ENCODE assay signal across 8 mouse cellular contexts in the genomic region with DNA sequence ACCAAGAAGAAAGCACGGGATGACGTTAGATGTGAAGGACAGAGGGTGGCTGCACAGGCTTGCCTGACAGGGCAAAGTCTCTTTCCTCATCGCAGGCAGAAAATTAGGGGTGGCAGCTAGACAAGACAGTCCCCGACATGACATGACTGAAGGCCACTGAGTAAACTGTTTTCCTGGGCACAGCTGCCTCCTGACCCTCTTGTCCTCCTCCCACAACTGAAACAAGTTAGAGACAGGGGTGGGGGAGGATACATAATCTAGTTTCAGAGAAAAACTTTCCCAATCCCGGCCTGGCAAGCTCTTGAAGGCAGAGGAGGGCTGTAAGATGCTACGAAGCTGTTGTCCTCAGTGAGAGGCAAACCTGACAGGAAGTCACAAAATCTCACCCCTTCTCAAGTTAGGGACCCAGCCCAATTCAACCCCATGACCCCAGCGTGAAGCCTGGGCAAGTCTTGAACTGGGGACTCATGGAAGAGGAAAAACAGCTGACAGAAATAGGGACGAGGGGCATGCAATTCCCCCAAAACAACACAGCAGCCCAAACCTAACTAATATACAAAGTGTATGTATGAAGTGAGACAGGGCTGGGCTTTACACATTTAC. TPM values are rescaled to one million over a fixed set of nuclear protein-coding genes. Genes with fewer than 3 reads are reported as not detected.
DNase-seq lines count a peak whose midpoint lies in the region; ATAC-seq and TF ChIP-seq lines count a peak whose summit lies in the region.

No protein-coding gene starts in this region.

- peak overlapping the region; percentile 86 for H3K4me2 ChIP-seq in kidney, embryonic 15.5 days
- H3K4me2 ChIP-seq in neural tube, embryonic 12.5 days (replicated peaks), result peak overlapping the region; percentile 76

- H3K4me3 ChIP-seq in kidney, embryonic 15.5 days (replicated peaks), result peak overlapping the region; percentile 59
- H3K4me3 ChIP-seq in embryonic fibroblast, embryonic 13.5 days (ENCODE audit: insufficient read depth, low read length), result peak overlapping the region; percentile 81
- peak overlapping the region; percentile 89 for H3K4me3 ChIP-seq in limb, embryonic 10.5 days
- peak overlapping the region; percentile 82 for H3K4me3 ChIP-seq in neural tube, embryonic 12.5 days

- no peak for ATAC-seq in kidney, embryonic 15.5 days (replicated peaks; ENCODE audit: low FRiP score)
- ATAC-seq in neural tube, embryonic 12.5 days (ENCODE audit: low FRiP score, low read depth), result no peak
- ATAC-seq in frontal cortex, adult (ENCODE audit: low TSS enrichment), result no peak

- peak overlapping the region; percentile 90 for H3K27ac ChIP-seq in kidney, embryonic 15.5 days
- peak overlapping the region; percentile 97 for H3K27ac ChIP-seq in embryonic fibroblast, embryonic 13.5 days (ENCODE audit: insufficient read depth, low read length)
- H3K27ac ChIP-seq in limb, embryonic 10.5 days, result peak overlapping the region; percentile 96
- no peak overlapping the region for H3K27ac ChIP-seq in neural tube, embryonic 12.5 days

- WGBS in kidney, embryonic 15.5 days, result 22% methylated on average over 8 of the region's 8 CpGs
- 29% methylated on average over 8 of the region's 8 CpGs for WGBS in limb, embryonic 10.5 days
- WGBS in neural tube, embryonic 12.5 days, result 35% methylated on average over 8 of the region's 8 CpGs

- no peak for DNase-seq in kidney, postnatal 14 days
- no peak for DNase-seq in limb, embryonic 10.5 days (ENCODE audit: low spot score)
- DNase-seq in thymus, postnatal 10 days (ENCODE audit: low spot score in 2 of 2), result no peak
- DNase-seq in frontal cortex, postnatal 36 days (ENCODE audit: low spot score in 2 of 2), result no peak

- no peaks in the 10 kb centered on the region for H3K36me3 ChIP-seq in kidney, embryonic 15.5 days
- H3K36me3 ChIP-seq in limb, embryonic 10.5 days, result 0 out of 2 replicates have a peak, but pooled peaks cover 7% of the 10 kb centered on the region
- no peaks in the 10 kb centered on the region for H3K36me3 ChIP-seq in neural tube, embryonic 12.5 days

- TF ChIP-seq CTCF in embryonic fibroblast, embryonic 13.5 days (IDR thresholded peaks at IDR 0.05; ENCODE audit: borderline replicate concordance, insufficient read depth, low read length), result no peak

- peaks cover 75% of the 10 kb centered on the region for H3K4me1 ChIP-seq in kidney, embryonic 15.5 days
- peaks cover 21% of the 10 kb centered on the region for H3K4me1 ChIP-seq in embryonic fibroblast, embryonic 13.5 days (ENCODE audit: control insufficient read depth, insufficient read depth, low read length)
- peaks cover 83% of the 10 kb centered on the region for H3K4me1 ChIP-seq in limb, embryonic 10.5 days
- peaks cover 64% of the 10 kb centered on the region for H3K4me1 ChIP-seq in neural tube, embryonic 12.5 days

- H3K9ac ChIP-seq in kidney, embryonic 15.5 days, result peak overlapping the region; percentile 68
- H3K9ac ChIP-seq in neural tube, embryonic 12.5 days, result peak overlapping the region; percentile 88

- peaks cover 9% of the 10 kb centered on the region for H3K27me3 ChIP-seq in kidney, embryonic 15.5 days
- H3K27me3 ChIP-seq in limb, embryonic 10.5 days (ENCODE audit: low read depth, poor library complexity, severe bottlenecking), result no peaks in the 10 kb centered on the region
- H3K27me3 ChIP-seq in neural tube, embryonic 12.5 days (replicated peaks), result no peaks in the 10 kb centered on the region

- H3K9me3 ChIP-seq in kidney, embryonic 15.5 days (replicated peaks), result no peaks in the 10 kb centered on the region
- H3K9me3 ChIP-seq in limb, embryonic 10.5 days (replicated peaks), result no peaks in the 10 kb centered on the region
- no peaks in the 10 kb centered on the region for H3K9me3 ChIP-seq in neural tube, embryonic 12.5 days

- TF ChIP-seq POLR2A in embryonic fibroblast, embryonic 13.5 days (IDR thresholded peaks at IDR 0.05; ENCODE audit: low read depth, low read length), result peak; percentile 31; the same call in 1 of the 2 replicates

RNA-seq across cellular contexts. Expression of a gene that starts 1.7 kb away (rescaled TPM):
- 52.4 and 65.0 TPM in 2 replicates for polyA plus RNA-seq in kidney, embryonic 15.5 days (2015; fragmentation: Nextera tagmentation; extraction: Ambion mirVana)
- 387 and 453 TPM in 2 replicates for polyA plus RNA-seq in embryonic fibroblast, embryonic 13.5 days (2011; ENCODE audit: insufficient read length, low read depth, missing spikeins)
- polyA plus RNA-seq in limb, embryonic 10.5 days (2016; fragmentation: Nextera tagmentation; extraction: Ambion mirVana), result 48.6 and 67.8 TPM in 2 replicates
- 85.7 and 96.0 TPM in 2 replicates for polyA plus RNA-seq in neural tube, embryonic 12.5 days (2016; fragmentation: Nextera tagmentation; extraction: Ambion mirVana)

RNA-seq across cellular contexts. Expression of a gene that starts 23.6 kb away (rescaled TPM):
- polyA plus RNA-seq in kidney, embryonic 15.5 days (2015; fragmentation: Nextera tagmentation; extraction: Ambion mirVana), result 26.5 and 27.2 TPM in 2 replicates
- polyA plus RNA-seq in embryonic fibroblast, embryonic 13.5 days (2011; ENCODE audit: insufficient read length, low read depth, missing spikeins), result 55.1 and 55.8 TPM in 2 replicates
- polyA plus RNA-seq in limb, embryonic 10.5 days (2016; fragmentation: Nextera tagmentation; extraction: Ambion mirVana), result 8.4 and 9.7 TPM in 2 replicates
- 7.2 and 7.5 TPM in 2 replicates for polyA plus RNA-seq in neural tube, embryonic 12.5 days (2016; fragmentation: Nextera tagmentation; extraction: Ambion mirVana)

RNA-seq across cellular contexts. Expression of a gene that starts 47.5 kb away (rescaled TPM):
- polyA plus RNA-seq in kidney, embryonic 15.5 days (2015; fragmentation: Nextera tagmentation; extraction: Ambion mirVana), result 10.9 TPM in 2 replicates
- 8.5 and 10.6 TPM in 2 replicates for polyA plus RNA-seq in embryonic fibroblast, embryonic 13.5 days (2011; ENCODE audit: insufficient read length, low read depth, missing spikeins)
- polyA plus RNA-seq in limb, embryonic 10.5 days (2016; fragmentation: Nextera tagmentation; extraction: Ambion mirVana), result 11.9 and 12.3 TPM in 2 replicates
- polyA plus RNA-seq in neural tube, embryonic 12.5 days (2016; fragmentation: Nextera tagmentation; extraction: Ambion mirVana), result 7.2 and 8.0 TPM in 2 replicates

RNA-seq across cellular contexts. Expression of a gene that starts 49.1 kb away (rescaled TPM):
- polyA plus RNA-seq in kidney, embryonic 15.5 days (2015; fragmentation: Nextera tagmentation; extraction: Ambion mirVana), result 27.1 and 30.8 TPM in 2 replicates
- 69.7 and 77.8 TPM in 2 replicates for polyA plus RNA-seq in embryonic fibroblast, embryonic 13.5 days (2011; ENCODE audit: insufficient read length, low read depth, missing spikeins)
- 13.1 and 17.4 TPM in 2 replicates for polyA plus RNA-seq in limb, embryonic 10.5 days (2016; fragmentation: Nextera tagmentation; extraction: Ambion mirVana)
- 5.6 and 6.9 TPM in 2 replicates for polyA plus RNA-seq in neural tube, embryonic 12.5 days (2016; fragmentation: Nextera tagmentation; extraction: Ambion mirVana)
